Comparison of ENCODE assay signal across 8 mouse cellular contexts in the genomic region with DNA sequence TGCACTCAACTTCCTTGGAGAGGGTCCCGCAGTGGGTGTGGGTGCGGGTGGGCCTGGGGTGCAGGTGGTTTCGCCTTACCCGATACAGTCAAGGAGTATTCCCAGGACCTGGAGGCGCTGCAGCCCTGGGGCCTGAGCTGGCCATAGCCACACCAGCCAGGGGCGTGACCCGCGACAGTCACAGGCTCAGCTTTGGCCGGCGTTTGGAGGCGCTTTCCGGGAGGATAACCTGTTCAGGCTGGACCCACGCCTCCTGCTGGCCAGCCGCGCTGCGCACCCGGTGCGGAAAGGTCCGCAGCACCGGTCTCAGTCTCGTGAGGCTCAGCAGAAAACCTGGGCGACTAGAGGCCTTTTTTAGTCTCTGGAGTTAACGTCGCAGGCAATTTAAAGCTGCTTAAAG. TPM values are rescaled to one million over a fixed set of nuclear protein-coding genes. Genes with fewer than 3 reads are reported as not detected.
A peak's percentile ranks its signal among the peaks of the same experiment; 100 is the strongest.
DNase-seq lines count a peak whose midpoint lies in the region; ATAC-seq and TF ChIP-seq lines count a peak whose summit lies in the region.

No protein-coding gene starts in this region.

- no peaks in the 10 kb centered on the region for H3K27me3 ChIP-seq in thymus, adult 2 months (ENCODE audit: control insufficient read depth, insufficient read depth, low read length)
- no peaks in the 10 kb centered on the region; the same call in 1 of the 2 replicates for H3K27me3 ChIP-seq in forebrain, embryonic 11.5 days (ENCODE audit: control insufficient read depth, insufficient read depth, low read length)
- H3K27me3 ChIP-seq in testis, adult 2 months (ENCODE audit: control insufficient read depth, insufficient read depth, low read length) = no peaks in the 10 kb centered on the region

- peak; percentile 5 for DNase-seq in thymus, postnatal 14 days
- no peak for DNase-seq in thymus, adult 2 months
- peak; percentile 85 for DNase-seq in forebrain, embryonic 11.5 days (ENCODE audit: low spot score)
- peak; percentile 69 to 77 for DNase-seq in heart, postnatal 10 days
- peak; percentile 68 to 75 for DNase-seq in kidney, postnatal 25 days

- TF ChIP-seq CTCF in thymus, adult 2 months (IDR thresholded peaks at IDR 0.05; ENCODE audit: borderline replicate concordance, control insufficient read depth, extremely low read depth, insufficient read depth, low read length, poor library complexity) = no peak
- TF ChIP-seq CTCF in testis, adult 2 months (IDR thresholded peaks at IDR 0.05; ENCODE audit: control insufficient read depth, insufficient read depth, insufficient replicate concordance, low read depth, low read length) = peak; percentile 51; the same call in 1 of the 2 replicates

- no peak overlapping the region for H3K9ac ChIP-seq in forebrain, embryonic 11.5 days (ENCODE audit: low read length)

- ATAC-seq in forebrain, embryonic 11.5 days (replicated peaks; ENCODE audit: low FRiP score) = peak; percentile 76
- peak; percentile 77 for ATAC-seq in megakaryocyte progenitor cell, adult 5-6 weeks (replicated peaks; ENCODE audit: poor library complexity)
- no peak for ATAC-seq in inflammation-experienced regulatory T-cells, adult 6 months

- intact Hi-C loops in heart, postnatal 10 days (cut with DNase I) = loop anchor here (10.0 kb wide), 1 partner anchor 769 kb away; a partner anchor contains a TSS

- no peak overlapping the region for H3K27ac ChIP-seq in thymus, adult 2 months (ENCODE audit: control insufficient read depth, insufficient read depth, low read length)
- no peak overlapping the region for H3K27ac ChIP-seq in forebrain, embryonic 11.5 days (ENCODE audit: low read depth, low read length)
- H3K27ac ChIP-seq in testis, adult 2 months (ENCODE audit: control insufficient read depth, insufficient read depth, low read depth, low read length) = no peak overlapping the region

- H3K36me3 ChIP-seq in thymus, adult 2 months (ENCODE audit: control insufficient read depth, insufficient read depth, low read length) = no peaks in the 10 kb centered on the region
- H3K36me3 ChIP-seq in forebrain, embryonic 11.5 days (ENCODE audit: control insufficient read depth, insufficient read depth, low read length) = no peaks in the 10 kb centered on the region
- no peaks in the 10 kb centered on the region for H3K36me3 ChIP-seq in testis, adult 2 months (ENCODE audit: control insufficient read depth, insufficient read depth, low read length)

- H3K4me3 ChIP-seq in thymus, adult 2 months (ENCODE audit: control insufficient read depth, insufficient read depth, low read length) = no peak overlapping the region
- H3K4me3 ChIP-seq in forebrain, embryonic 11.5 days (ENCODE audit: low read depth, low read length) = peak overlapping the region; percentile 14; the same call in 1 of the 2 replicates
- no peak overlapping the region; the same call in 1 of the 2 replicates for H3K4me3 ChIP-seq in testis, adult 2 months (ENCODE audit: control insufficient read depth, low read depth, low read length)

- H3K4me1 ChIP-seq in thymus, adult 2 months (replicated peaks; ENCODE audit: control insufficient read depth, insufficient read depth, low read length) = no peaks in the 10 kb centered on the region
- 0 out of 2 replicates have a peak, but pooled peaks cover 2% of the 10 kb centered on the region for H3K4me1 ChIP-seq in forebrain, embryonic 11.5 days (replicated peaks; ENCODE audit: control insufficient read depth, insufficient read depth, low read length)
- peaks cover 6% of the 10 kb centered on the region for H3K4me1 ChIP-seq in testis, adult 2 months (ENCODE audit: control insufficient read depth, insufficient read depth, low read length)

- no peaks in the 10 kb centered on the region for H3K9me3 ChIP-seq in forebrain, embryonic 11.5 days (ENCODE audit: control insufficient read depth, low read length)

- no peak for TF ChIP-seq POLR2A in thymus, adult 2 months (IDR thresholded peaks at IDR 0.05; ENCODE audit: control insufficient read depth, extremely low read depth, insufficient read depth, low read length, poor library complexity)
- TF ChIP-seq POLR2A in testis, adult 2 months (IDR thresholded peaks at IDR 0.05; ENCODE audit: control insufficient read depth, low read depth, low read length) = no peak

- peak overlapping the region; percentile 48 for H3K4me2 ChIP-seq in forebrain, embryonic 11.5 days (ENCODE audit: low read depth, low read length, severe bottlenecking)

- 7% methylated on average over 24 of the region's 24 CpGs for WGBS in thymus, adult 2 months
- 3% methylated on average over 24 of the region's 24 CpGs for WGBS in forebrain, embryonic 11.5 days

RNA-seq across cellular contexts. Expression of a gene that starts 12.2 kb away (rescaled TPM):
- 0.65 and 4.3 TPM in 2 replicates for polyA plus RNA-seq in thymus, adult 2 months (2012; rRNA removed)
- polyA plus RNA-seq in forebrain, embryonic 11.5 days (2014; fragmentation: Nextera tagmentation; extraction: Ambion mirVana) = not detected in 2 replicates
- total RNA-seq in heart, postnatal 10 days (2021) = not detected
- not detected in 2 replicates for total RNA-seq in megakaryocyte progenitor cell, adult 5-6 weeks (2015)
- total RNA-seq in megakaryocyte progenitor cell, adult 5-6 weeks (2017) = not detected in 2 replicates
- polyA plus RNA-seq in testis, adult 2 months (2012; rRNA removed) = 0.18 and 0.20 TPM in 2 replicates
- polyA plus RNA-seq in inflammation-experienced regulatory T-cells, adult 6 months (2017; shearing (Covaris generic)) = not detected

RNA-seq across cellular contexts. Expression of a gene that starts 30.5 kb away (rescaled TPM):
- 0.08 and 1.0 TPM in 2 replicates for polyA plus RNA-seq in thymus, adult 2 months (2012; rRNA removed)
- polyA plus RNA-seq in forebrain, embryonic 11.5 days (2014; fragmentation: Nextera tagmentation; extraction: Ambion mirVana) = not detected in 2 replicates
- total RNA-seq in heart, postnatal 10 days (2021) = under 1 TPM in 1 of 2 experiments, not detected in 1; 0.12 TPM
- not detected in 2 replicates for total RNA-seq in megakaryocyte progenitor cell, adult 5-6 weeks (2015)
- not detected in 2 replicates for total RNA-seq in megakaryocyte progenitor cell, adult 5-6 weeks (2017)
- polyA plus RNA-seq in testis, adult 2 months (2012; rRNA removed) = 0.06 TPM in 1 of 2 replicates, not detected in the other
- not detected for polyA plus RNA-seq in inflammation-experienced regulatory T-cells, adult 6 months (2017; shearing (Covaris generic))

RNA-seq across cellular contexts. Expression of a gene that starts 54.3 kb away (rescaled TPM):
- polyA plus RNA-seq in thymus, adult 2 months (2012; rRNA removed) = 0.15 and 1.8 TPM in 2 replicates
- polyA plus RNA-seq in forebrain, embryonic 11.5 days (2014; fragmentation: Nextera tagmentation; extraction: Ambion mirVana) = not detected in 2 replicates
- under 1 TPM in 1 of 2 experiments, not detected in 1; 0.07 TPM for total RNA-seq in heart, postnatal 10 days (2021)
- total RNA-seq in megakaryocyte progenitor cell, adult 5-6 weeks (2015) = not detected in 2 replicates
- total RNA-seq in megakaryocyte progenitor cell, adult 5-6 weeks (2017) = not detected in 2 replicates
- polyA plus RNA-seq in testis, adult 2 months (2012; rRNA removed) = 0.07 and 0.11 TPM in 2 replicates
- not detected for polyA plus RNA-seq in inflammation-experienced regulatory T-cells, adult 6 months (2017; shearing (Covaris generic))

RNA-seq across cellular contexts. Expression of a gene that starts 60.0 kb away (rescaled TPM):
- 55.9 TPM in 2 replicates for polyA plus RNA-seq in thymus, adult 2 months (2012; rRNA removed)
- 129 and 135 TPM in 2 replicates for polyA plus RNA-seq in forebrain, embryonic 11.5 days (2014; fragmentation: Nextera tagmentation; extraction: Ambion mirVana)
- 10 to 100 TPM; 32.2 to 32.6 TPM for total RNA-seq in heart, postnatal 10 days (2021)
- total RNA-seq in megakaryocyte progenitor cell, adult 5-6 weeks (2015) = 42.4 and 51.2 TPM in 2 replicates
- 81.3 and 83.9 TPM in 2 replicates for total RNA-seq in megakaryocyte progenitor cell, adult 5-6 weeks (2017)
- 28.9 and 31.4 TPM in 2 replicates for polyA plus RNA-seq in testis, adult 2 months (2012; rRNA removed)
- polyA plus RNA-seq in inflammation-experienced regulatory T-cells, adult 6 months (2017; shearing (Covaris generic)) = 10 to 100 TPM; 53.1 to 55.3 (median 55.0) TPM
